Mouse (Mus musculus): ENCODE data around the gene Pex3.
A peak's percentile ranks its signal among the peaks of the same experiment; 100 is the strongest.

The Pex3 gene

DNA sequence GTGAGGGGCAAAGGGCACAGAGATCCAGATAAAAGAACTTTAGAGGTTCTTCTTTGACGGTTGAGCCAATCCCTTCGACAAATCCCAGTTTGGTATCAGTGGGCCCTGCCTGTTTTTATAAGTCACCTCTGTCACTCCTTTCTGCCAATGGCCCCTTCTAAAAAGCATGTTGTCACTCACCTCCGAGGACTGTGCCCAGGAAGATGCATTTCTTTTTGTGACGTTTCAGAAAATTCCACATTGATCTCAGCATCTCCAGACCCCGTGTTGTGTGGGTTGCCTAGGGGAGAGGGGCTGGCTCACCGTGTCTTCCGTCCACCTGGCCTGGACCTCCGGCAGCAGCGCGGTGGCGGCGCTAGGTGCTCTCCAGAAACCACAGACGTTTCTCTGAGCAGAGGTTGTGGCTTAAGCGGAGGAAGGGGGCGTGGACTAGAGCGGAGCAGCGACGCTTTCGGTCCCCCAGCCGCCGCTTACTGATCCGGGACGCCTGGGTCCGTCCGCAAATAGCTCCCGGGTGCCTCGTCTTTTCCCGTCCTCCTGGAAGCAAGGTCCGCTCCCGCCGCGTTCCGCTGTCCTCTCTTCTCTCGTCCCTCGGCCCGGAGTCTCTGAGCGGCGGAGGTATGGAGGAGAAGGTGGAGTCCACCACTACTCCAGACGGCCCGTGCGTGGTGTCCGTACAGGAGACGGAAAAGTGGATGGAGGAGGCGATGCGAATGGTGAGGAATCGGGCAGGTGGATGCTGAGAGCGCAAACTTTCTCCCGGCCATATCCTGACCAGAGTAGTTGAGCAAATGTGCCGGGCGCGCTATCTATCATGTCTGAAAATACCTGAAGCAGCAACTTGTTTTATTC, at the start of gene Pex3, which contains the start of gene Adat2:
Gene Pex3 (minus strand): TSS at position 497 of the 852 bp plus-strand sequence.
Gene Adat2 (plus strand): TSS at position 249 of the 852 bp plus-strand sequence.
- DNase-seq (ENCODE audit: low spot score in 2 of 2): peak; percentile 79 to 91

DNA sequence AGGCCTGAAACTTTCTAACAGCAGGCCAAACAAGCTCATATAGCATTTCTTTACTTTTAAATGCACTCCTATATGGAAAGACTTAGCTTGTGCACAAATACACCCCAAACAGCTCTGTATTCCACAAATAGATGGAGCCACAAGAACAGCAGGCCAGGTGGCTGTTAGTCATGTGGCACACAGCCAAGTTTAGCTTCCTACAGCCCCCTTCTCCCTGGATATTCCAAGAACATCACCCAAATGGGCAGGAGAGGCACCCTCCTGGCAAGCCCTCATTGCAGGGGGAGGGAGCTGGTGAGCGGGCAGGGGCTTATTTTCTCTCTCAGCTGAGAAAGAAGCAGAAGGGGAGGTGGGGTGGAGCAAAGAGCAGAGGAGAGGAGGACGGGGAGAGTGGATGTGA, 48.0 kb upstream of the Pex3 start:
- no peak for DNase-seq (ENCODE audit: low spot score in 2 of 2)

DNA sequence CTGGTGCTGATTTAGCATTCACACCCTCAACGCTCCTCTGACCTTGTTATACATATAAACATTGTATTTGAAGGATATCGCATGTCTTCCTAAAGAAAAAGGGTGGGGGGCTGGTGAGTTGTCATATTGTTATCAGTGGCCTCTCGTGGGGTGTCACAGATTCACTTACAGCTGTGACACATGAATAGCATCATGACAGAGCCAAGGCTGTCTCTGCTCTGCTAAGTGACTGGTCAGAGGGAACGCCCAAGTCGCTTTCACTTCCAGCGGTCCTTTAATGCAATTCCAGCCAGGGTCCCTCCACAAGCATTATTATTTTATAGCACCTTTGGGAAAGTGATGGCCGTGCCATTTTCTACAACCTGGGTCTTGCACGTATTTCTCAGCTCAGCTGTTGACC, 44.5 kb upstream of the Pex3 start:
- DNase-seq (ENCODE audit: low spot score in 2 of 2): no peak

DNA sequence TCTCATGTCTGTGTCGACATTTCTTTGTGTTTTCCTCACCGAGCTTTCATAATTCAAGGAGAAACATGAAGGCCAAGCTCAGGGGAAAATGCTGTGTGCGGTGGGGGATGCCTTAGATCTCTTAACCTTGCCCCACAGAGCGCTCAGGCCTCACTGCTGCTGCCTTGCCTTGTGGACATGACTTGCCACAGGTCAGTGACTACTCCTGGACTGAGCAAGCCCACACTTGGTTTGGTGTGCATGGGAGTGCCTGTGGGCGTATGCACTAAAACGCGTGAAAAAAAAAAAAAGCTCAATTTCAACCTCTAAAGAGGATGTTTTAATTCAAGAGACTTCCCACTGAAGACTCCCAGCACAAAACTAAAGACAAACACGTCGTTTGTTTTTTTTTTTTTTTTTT, 43.9 kb upstream of the Pex3 start:
- no peak for DNase-seq (ENCODE audit: low spot score in 2 of 2)

DNA sequence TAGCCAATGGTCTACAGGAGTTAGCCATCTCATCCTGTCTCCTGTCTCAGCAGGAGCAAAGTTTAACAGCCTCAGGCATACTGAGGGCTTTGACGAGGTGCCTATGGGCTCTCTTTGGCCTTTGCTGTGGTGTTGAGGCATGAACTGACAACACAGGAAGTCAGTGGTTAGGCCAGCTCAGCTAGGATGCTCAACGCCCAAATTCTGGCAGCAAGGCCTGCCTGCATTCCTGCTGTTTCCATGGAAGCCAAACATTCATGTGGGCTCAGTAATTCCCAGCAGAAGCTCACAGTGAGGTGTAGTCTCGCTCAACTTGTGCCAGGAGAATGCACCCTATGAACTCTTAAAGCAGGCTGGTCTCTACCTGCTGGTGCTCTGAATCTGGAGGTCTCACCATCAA, 43.1 kb upstream of the Pex3 start:
- no peak for DNase-seq (ENCODE audit: low spot score in 2 of 2)

DNA sequence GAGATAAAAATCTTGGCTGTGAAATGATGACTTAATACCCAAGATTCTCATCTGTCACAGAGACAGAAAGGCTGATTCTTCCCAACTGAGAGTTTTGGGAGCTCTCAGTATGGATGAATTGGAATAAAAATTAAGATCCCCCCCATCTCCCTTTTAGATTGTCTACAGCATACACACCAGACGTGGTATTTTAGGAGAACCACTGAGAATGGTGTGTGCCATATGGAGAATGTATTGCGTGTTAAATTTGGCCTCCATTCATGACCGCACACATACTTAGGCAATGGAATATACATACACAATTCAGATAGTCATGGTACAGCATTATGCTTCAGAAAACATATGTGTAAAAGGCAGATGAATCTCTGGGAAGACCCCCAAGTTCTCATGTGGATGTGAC, 40.6 kb upstream of the Pex3 start:
- DNase-seq (ENCODE audit: low spot score in 2 of 2): no peak

DNA sequence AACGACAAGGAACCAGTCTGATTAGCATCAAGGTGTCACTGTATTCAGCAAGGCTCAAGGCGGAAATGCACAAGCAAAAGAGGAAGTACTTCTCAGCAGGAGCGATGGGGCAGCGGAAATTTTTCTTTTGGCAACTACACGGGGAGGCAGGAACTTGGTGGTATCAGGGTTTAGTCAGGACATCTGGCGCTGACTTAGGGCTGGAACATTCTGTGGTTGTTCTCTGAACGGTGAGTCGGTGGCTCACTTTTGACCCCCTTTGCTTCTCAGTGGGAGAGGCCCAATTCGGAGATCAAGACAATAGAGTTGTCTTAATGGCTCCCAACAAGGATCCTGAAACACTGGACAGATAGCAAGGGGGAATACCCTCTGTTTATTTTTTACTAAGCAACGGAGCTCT, 39.3 kb upstream of the Pex3 start:
- DNase-seq (ENCODE audit: low spot score in 2 of 2): no peak

DNA sequence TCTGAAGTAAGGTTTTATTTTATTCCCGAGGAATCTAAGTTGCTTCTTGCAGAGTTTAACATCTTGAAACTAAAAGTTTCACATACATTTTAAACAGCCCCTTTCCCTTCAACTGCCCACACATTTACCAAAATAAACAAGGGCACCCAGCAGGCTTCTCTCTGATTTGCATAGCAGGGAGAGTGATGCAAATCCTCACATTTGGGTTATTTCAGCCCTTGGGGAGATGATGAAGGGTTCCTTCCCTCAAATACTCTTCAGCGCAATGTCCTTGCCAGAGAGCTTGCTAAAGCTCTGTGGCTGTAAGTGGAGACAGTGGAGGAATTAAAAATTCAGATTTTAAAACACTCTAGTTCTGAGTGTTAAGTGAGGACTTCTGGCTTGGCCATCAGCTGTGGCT, 35.0 kb upstream of the Pex3 start:
- DNase-seq (ENCODE audit: low spot score in 2 of 2): no peak

DNA sequence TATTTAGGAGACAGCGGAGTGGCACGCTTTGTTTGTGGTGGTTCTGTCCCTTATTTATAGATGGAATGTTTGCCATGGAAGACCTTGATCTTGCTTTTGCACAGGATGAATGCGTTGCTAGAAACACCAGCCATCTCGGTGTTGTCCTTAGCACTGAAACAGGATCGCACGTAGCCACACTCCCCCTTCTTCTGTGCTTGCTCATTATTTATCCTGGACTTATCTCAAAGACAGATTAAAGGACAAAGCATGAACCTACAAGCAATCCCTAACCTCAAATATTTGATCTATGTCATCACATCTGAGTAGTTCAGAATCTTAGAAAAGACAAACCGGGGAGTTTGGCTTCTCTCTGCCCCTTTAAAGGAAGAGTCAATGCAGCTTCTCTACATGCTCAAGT, 24.2 kb upstream of the Pex3 start:
- DNase-seq (ENCODE audit: low spot score in 2 of 2): no peak

DNA sequence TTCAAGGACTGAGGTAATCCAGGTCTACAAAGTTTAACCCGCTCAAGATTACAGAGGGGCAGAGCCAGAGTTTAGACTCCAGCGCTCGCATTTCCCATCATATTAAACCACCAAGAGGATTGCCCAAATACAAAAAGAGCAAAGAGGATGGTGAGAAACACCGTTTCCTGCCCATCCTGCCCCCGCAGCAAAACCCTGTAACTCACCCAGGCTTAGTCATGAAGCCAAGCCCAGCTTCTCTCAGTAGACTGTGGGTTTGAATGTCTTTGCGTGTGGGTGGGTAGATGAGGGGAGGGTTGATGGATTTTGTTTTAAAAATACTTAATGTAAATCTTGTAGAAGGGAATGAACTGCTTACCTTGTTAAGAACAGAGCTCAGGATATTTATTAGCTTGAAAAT, 19.5 kb upstream of the Pex3 start:
- DNase-seq (ENCODE audit: low spot score in 2 of 2): no peak

DNA sequence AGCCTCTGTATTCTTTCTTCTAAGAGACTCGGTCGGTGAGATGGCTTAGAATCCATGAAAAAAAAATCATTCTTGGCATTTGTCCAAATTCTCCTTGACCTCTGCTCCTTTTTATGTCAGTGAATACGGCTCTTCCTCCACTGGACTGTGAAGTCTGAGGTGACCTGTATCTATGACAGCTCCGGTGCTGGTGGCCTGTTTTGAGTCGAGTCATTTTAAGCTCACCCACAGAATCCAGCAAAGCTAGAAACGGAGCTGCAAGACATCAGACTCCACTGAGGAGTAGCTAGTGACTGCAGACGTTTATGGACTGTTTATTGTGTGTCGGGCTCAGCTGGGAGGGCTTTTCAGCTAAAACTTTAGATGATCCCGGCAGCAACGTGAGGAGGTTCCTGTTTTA, 19.1 kb upstream of the Pex3 start:
- DNase-seq (ENCODE audit: low spot score in 2 of 2): no peak

DNA sequence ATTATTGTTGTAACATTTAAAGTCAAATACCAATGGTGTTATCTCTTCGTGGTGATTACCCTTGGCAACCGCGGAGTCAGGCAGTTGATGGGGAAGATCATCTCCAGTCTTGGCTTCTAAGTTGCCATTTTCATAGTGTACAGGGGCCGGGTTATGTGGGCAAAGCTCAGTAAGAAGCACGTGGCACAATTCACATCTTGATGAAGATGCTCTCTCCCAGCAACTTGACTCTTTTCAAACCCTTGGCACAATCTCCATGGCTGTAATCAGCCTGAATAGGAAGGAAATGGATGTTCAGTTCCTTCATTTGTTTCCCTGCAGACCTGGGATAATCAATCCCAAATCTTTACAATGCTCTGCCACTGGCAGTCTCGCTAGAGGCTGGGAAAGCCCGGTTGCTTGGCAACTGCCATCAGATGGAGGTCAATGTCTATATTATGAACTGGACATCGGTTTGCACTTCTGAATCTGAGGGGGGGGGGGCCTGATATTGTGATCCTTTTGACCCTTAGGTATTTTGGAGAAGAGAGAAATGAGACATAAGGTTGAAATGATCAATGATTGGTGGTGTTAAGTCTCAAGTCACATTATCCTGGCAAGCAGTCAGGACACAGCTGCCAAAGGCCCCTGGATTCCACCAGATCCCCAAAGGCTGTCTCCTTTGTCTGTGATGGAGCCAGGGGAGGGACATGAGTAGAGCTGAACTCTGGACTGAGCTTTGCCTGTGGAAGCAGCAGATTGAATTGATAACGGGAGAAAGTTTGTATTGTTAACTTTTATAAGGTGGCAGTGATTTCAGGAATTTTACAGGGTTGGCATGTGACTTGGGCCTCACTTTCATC, 18.0 kb upstream of the Pex3 start:
- DNase-seq (ENCODE audit: low spot score in 2 of 2): no peak

DNA sequence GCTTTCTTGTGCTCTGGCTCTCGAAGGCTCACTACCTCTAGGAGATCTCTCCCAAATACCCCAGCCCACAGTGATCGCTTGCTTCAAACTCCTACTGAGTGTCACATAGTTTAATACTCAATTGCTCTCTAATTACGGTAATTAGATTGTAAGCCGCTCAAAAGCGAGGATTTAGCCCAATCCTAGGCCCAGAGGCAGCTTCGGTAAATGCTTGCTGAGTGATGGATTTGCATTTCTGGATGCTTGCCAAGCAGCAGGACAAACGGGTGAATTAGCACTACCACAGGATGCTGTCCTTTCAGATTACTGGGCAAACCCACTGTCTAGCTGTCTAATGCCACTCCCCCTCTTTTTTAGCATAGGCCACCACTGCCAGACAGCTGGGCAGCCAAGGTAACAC, 16.9 kb upstream of the Pex3 start:
- DNase-seq (ENCODE audit: low spot score in 2 of 2): peak in 1 of 2 experiments; percentile 12

DNA sequence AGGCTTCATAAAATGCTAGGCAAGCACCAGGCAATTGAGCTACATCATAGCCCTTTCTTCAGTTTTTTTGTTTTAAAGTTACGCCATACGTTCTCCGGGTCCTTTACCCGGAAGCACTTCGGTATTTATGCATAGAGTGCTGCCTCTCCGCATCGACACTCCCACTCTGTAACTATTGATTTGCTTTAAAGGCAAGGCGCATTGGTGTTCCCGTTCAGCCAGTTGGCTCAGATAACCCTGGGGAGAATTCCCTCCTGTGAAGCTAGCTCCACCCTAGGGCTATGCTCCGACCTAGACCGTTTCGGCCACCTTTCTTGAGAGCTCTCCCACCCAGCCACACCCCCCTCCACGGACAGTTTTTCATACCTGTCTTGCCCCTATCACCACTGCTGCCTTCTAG, 13.5 kb upstream of the Pex3 start:
- DNase-seq (ENCODE audit: low spot score in 2 of 2): no peak

DNA sequence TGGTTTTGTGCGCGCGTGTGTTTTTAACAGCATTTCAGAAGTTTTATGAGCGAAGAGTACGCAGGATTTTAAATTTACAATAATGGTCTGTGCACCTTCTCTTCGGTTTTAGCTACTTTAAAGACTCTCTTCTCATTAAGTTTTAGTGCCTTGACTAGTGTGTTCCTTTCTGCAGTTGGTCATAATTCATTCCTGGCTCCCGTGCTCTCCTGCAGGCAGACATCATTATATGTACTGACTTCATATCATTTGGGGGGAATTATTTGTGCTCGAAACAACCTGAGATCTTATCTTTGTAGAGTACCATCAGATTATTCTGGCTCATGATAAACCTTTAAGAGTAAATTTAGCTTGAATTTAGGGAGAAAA, 12.1 kb upstream of the Pex3 start:
- DNase-seq (ENCODE audit: low spot score in 2 of 2): no peak

DNA sequence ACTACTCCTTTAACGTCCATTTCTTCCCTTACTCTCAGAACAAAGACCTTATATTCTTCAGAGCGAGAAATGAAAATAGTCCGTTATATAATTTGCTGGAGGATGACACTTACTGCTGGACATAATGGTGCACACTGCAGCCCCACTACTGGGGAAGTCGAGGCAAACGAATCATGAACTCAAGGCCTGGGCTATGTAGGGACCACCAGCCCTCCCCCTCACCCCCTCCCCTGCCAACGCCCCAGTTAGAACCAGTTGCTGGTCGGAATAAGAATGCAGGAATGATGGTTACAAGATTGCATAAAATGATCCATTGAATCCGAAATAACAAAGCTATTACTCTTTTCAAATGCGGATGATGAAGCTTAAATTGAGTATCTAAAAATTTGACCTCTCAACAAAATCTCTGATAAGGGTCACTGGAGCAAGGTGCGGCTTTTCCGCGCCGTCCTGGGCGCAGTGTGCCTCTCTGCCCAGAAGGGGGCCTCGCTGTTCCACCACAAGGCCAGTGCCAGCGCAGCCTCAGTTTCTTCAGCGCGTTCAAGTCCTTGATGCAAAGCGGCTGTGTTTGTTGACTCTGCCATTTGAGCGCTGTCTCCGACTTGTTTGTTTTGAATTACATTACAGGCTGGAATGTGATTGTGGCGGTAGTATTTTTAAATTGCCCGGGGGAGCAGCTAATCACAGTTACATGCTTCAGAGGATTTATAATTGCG, 11.6 kb upstream of the Pex3 start:
- peak; percentile 76 to 78 for DNase-seq (ENCODE audit: low spot score in 2 of 2)

DNA sequence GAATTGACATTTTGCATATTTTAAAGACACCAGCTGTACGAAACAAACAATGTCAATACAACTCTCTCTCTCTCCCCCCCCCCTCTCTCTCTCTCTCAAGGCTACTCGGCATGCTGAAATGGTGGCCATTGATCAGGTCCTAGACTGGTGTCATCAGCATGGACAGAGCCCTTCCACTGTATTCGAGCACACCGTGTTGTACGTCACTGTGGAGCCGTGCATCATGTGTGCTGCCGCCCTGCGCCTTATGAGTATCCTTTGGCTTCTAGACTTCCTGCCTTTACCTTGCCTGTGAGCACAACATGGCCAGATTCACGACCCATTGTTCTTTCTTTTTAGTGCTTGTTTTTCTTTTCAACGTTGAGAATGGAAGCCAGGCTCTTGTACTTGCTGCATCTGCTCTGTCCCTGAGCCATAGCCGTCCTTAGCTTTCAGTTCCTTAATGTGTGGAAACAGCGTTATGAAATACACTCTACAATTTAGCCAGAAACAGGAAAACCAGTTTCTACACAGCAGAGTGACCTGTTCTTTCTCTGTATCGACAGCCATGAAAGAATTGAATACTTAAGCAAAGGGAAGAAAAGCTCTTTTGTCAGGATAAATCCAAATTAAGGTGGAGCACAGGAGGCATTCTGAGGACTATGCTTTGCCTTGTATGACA, 7.2 kb upstream of the Pex3 start:
- no peak for DNase-seq (ENCODE audit: low spot score in 2 of 2)

DNA sequence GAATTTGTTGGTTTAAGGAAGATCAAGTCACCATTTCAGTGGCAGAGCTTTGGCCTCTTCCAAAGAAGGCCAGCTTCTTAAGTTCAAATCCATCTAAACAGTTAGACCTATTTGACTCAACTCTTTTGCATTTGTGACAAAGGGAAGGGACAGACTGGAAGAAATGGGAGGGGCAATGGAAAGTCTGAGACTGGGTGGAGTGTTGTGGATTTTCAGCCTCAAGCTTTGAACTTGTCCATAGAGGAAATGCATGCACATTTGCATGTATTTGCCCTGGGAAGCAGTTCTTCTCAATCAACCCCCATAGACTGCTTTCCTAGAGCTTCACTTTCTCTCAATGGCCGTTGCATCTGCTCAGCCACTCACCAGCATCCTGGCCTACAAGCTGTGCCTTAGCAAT, 1.4 kb upstream of the Pex3 start:
- DNase-seq (ENCODE audit: low spot score in 2 of 2): no peak

DNA sequence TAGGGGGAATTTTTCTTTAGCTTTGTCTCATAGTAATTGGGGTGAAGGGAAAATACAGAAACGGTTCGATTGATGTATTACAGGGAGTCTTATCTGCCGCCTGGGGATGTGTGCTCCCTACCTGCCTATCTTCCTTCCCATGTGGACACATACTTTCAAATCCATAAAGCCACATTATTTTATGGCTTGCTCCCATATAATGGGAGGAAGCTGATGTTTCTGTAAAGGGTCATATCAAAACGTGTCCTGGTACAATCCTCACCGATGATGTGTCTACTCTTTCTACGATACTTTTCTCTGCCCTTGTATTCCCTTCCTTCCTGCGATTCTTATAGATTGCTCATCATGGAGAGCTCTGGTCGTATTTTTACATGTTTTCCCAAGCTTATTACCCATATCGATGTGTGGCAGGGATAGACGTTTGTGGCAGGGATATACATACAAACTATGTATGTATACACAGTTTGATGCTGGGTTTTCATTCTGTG, 600 bp upstream of the Pex3 start:
- no peak for DNase-seq (ENCODE audit: low spot score in 2 of 2)

DNA sequence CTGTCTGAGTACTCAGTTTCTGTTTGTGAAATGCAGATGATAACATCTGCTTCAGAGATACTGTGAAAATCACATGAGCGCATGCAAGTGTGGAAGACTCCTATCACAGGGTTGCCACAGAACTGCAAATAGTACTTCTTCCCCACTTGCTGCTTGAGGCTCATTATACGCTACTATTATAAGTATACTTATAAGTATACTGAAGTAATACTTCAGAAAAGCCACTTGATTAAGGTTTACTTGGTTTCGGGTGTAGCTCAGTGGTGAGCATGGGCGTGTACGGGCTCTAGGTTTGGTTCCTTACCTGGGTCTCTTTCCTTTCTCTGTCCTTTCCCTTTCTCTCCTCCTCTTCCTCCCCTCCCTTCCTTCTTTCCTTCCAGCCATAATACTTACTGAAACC, 11.2 kb downstream of the Pex3 start:
- DNase-seq (ENCODE audit: low spot score in 2 of 2): no peak

DNA sequence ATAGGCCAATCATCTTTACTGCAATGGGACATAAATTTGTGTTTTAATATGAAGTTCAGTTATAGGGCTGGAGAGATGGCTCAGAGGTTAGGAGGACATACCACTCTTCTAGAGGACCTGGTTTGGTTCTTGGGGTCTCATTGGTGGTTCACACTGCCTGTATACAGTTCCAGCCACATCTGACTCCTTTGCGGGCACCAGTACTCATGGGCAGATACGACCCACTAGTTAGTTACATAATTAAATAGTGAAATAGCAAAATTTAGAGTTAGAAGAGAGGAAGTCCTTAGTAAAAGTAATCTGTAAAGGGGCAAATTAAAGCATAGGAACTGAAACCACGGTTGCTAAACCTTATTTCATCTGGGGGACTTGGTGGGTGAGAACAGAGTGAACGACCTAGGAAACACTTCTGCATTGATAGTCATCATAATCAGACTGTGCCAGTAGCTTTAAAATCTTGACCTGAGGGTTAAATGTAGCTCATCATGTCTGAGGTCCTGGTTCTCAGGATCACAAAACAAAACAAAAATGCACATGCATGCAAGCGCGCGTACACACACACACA, 13.1 kb downstream of the Pex3 start:
- no peak for DNase-seq (ENCODE audit: low spot score in 2 of 2)

All from cerebellum, postnatal 4 days (tissue).